Mouse (Mus musculus) gastrocnemius, adult 2 months (tissue): Measurements from ENCODE around the gene A930018P22Rik. TPM values are rescaled to one million over a fixed set of nuclear protein-coding genes. Genes with fewer than 3 reads are reported as not detected.

Experiments
- DNase-seq: peaks from one replicate; pipeline ENCODE4 v3.0.0; 2022
- H3K27ac ChIP-seq: fragments of 200-600 bp; 2 replicates; pipeline ENCODE4 v1.8.1; 2022; ENCODE audit warnings: mild to moderate bottlenecking
- H3K4me3 ChIP-seq: fragments of 200-600 bp; 2 replicates; pipeline ENCODE4 v1.8.1; 2022; ENCODE audit warnings: mild to moderate bottlenecking, moderate library complexity
- CTCF ChIP-seq: fragments of 200-600 bp; IDR thresholded peaks from 2 replicates; pipeline ENCODE4 v1.8.1; 2022; ENCODE audit warnings: antibody characterized with exemption, mild to moderate bottlenecking, moderate library complexity
- intact Hi-C: fragments of 180-260 bp; cut with DNase I; formaldehyde crosslinking; loops from one replicate; pipeline ENCODE4 v1.15.1; 2025
- total RNA-seq, 2 experiments: library from RNA; stranded (reverse); gene quantifications; 2 replicates each; pipeline ENCODE4 v1.2.3; 2021

Gene A930018P22Rik
- total RNA-seq, 2 experiments from 2014 or later: 0.39 to 0.61 TPM

DNA sequence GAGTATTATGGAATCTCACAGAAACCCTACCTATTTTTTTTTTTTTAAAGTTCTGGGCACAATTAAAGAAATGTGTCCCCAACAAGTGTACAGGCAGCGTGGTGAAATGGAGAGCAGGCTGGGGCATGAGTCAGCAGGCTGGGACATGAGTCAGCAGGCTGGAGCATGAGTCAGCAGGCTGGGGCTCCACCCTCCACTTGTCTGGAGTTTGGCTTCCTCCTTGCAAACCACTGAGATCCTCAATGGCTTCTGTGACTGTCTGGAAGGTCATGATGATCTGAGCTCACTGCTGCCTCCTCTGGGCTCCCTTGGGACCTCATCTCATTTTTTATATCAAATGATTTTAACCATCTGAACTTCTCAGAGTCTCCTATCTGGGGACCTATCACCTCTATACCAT, 23.4 kb downstream of the A930018P22Rik start:
- Histone ChIP-seq H3K27ac (no peak overlapping the region; the same call in 1 of the 2 replicates), H3K4me3 (no peak overlapping the region)
- intact Hi-C loops: no loop called here
- DNase-seq: peak; percentile 50
- TF ChIP-seq CTCF: peak; percentile 27; the same call in 1 of the 2 replicates

DNA sequence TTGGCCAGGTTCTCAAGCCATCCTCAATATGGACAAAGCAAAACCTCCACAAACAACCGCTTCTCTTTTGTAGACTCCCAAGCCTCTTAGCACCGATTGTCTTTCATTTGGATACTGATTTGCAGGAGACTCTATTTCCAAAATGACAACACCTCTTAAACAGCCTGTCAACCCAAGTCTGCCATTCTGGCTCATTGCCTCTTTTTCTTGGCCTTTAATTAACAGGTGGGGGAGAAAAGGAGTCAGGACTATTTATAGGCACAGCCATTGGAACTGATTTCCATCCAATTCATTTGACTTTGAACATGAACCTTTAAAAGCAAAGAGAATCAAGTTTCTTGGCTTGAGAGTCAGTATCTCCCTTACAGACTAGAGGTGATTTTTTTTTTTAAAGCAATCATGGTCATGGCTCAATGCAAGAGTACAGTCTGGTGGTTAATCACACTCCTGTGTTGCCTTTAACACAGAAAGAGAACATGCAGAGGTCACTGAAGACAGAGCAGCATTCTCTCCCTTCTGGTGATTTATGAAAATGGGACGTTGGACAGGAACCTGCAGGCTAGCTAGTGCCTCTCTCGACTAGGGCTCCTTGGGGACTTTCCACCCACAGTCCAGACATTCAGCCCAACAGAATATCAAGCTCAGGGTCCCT, 25.5 kb downstream of the A930018P22Rik start:
- no peak for DNase-seq
- Histone ChIP-seq H3K4me3 (no peak overlapping the region), H3K27ac (peak overlapping the region; percentile 89)
- intact Hi-C loops: no loop called here
- TF ChIP-seq CTCF: no peak

DNA sequence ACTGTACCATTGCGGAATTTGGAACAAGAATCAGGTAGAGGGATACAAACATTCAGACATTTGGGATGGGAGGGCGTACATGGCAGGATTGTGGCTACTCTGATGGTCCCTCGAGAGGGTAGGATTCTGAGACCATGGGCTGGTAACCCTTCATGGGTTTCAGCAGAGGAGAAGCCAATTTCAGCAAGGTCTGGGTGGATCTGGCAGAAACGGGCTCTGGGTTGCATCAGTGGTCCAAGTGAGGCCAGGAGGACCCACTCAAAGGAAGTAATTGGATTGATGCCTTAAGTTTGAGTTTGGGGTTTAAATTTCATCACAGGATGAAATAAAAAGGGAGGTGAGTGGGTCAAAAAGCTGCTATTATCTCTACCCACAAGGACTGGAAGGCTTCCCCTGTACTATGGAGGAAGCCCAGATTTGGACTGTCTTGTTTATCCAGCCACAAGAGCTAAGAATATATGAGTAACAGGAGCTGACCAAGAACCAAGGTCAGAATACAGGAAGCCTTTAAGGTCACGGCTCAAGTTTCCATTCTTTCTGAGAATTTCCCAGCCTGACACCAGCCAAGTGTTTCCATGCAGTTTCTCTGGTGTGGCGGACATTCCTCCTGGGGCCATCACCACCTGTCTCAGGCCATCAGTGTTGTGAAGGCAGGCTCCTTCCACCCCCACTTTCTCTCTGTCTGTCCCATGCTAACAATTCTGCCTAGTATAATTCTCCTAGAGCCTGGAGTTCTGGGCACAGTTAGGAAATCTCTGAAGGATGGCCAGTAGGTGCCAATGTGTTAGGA, 28.2 kb downstream of the A930018P22Rik start:
- intact Hi-C loops: loop anchor here (2.0 kb wide), 1 partner anchor 48 kb away; no protein-coding TSS in a partner anchor
- DNase-seq: peak; percentile 68
- TF ChIP-seq CTCF: no peak
- no peak overlapping the region for H3K4me3 ChIP-seq
- H3K27ac ChIP-seq: peak overlapping the region; percentile 89

DNA sequence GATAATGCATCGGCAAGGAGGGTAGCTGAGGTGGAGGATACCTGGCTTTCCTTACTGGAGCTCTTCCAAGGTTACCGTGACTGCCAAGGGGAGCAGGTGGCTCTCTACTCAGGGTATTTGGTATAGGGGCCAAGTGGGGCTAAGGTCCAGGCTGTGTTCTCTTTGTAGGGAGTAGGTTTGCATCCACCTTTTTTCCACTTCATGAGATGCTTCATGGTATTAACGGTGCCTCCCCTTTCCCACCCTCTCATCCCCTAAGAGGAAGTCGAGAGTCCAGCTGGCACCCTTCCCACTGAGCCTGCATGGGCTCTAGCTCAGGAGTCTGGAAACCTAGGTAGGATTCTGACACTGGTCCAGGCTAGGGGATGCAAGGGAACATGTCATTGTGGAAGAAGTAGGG, 30.8 kb downstream of the A930018P22Rik start:
- Histone ChIP-seq H3K4me3 (no peak overlapping the region), H3K27ac (peak overlapping the region; percentile 89; the same call in 1 of the 2 replicates)
- TF ChIP-seq CTCF: no peak
- DNase-seq: no peak
- intact Hi-C loops: no loop called here

DNA sequence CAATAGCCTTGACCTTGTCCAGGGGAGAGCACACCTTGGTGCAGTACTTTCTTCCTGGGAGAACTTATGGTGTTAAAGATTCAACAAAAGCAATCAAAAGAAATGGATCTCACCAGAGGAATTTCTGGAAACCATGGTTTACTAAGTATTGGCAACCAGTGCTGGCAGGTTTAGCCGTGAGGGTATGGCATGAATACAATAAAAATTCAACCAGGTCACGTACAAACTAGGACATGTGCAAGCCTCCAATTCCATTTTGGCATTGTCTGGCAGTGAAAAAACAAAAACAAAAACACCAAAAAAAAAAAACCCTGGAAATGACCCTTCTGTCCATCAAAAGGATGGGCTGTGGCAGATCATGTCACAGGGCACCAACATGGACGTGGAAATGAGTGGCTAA, 31.3 kb downstream of the A930018P22Rik start:
- no peak for DNase-seq
- intact Hi-C loops: no loop called here

DNA sequence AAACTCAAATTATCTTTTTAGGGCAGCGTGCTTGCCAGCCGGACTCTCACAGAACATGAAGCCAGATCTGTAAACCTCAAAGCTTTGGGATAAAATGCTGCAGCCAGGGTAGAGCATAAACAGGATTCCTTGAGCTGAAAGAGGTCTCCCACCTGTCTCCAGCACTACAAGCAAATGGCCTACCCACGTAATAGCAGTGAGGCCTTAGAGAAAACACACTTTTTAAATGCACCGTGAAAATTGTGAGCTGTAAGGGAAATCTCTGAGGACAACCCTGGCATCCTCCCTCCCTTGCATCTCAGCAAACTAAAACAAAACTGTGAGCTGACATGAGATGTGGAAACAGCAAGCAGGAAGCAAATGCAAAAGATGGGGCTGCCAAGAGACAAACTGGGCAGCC, 35.3 kb downstream of the A930018P22Rik start:
- TF ChIP-seq CTCF: no peak
- no peak for DNase-seq
- intact Hi-C loops: no loop called here
- no peak overlapping the region for H3K4me3 ChIP-seq
- no peak overlapping the region; the same call in 1 of the 2 replicates for H3K27ac ChIP-seq

More for the DNA sequence above, 31.3 kb downstream of the A930018P22Rik start:
- TF ChIP-seq CTCF: no peak
- Histone ChIP-seq H3K4me3 (no peak overlapping the region), H3K27ac (no peak overlapping the region)

DNA sequence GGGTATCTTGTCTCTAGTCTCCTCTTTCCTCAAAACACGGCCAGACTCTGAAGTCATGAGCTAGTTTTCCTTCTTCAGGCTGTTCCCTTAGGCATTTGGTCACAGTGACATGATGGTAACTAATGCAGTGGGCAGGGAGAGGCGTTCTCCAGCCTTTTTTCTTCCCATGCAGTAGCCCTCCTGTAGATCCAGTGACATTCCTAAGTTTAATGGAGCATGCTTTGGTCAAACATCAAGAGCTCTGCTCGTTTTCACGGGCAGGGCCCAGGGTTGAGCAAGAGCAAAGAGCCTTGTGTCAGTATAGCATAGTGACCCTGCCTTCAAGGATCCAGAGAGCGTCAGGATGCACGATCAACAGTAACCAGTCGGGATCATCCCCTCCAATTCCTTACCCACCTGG, 40.8 kb downstream of the A930018P22Rik start:
- intact Hi-C loops: no loop called here
- no peak for TF ChIP-seq CTCF
- Histone ChIP-seq H3K4me3 (no peak overlapping the region), H3K27ac (no peak overlapping the region)
- no peak for DNase-seq

DNA sequence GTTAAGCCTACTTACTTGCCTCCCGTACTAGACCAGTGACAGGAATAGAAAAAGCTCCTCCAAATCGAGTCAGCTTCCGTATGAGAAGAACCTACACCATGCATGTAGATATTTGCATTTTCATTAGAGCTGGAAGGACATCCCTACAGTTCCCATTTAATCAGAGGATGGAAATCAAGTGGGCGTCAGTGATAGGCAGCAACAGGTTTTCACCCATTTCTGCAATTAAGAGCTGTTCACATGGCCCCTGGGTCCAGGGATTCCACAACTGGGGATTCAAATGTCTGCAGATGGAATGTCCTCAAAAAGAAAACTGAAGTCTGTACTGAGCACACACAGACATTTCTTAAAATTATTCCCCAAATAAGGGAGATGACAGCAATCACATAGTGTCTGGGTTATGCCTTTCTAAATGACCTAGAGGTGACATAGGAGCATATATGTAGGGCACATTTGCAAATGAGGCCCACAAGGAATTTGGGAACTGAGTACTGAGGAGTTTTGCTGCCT, 41.5 kb downstream of the A930018P22Rik start:
- no peak for TF ChIP-seq CTCF
- Histone ChIP-seq H3K4me3 (no peak overlapping the region), H3K27ac (no peak overlapping the region)
- intact Hi-C loops: no loop called here
- no peak for DNase-seq

DNA sequence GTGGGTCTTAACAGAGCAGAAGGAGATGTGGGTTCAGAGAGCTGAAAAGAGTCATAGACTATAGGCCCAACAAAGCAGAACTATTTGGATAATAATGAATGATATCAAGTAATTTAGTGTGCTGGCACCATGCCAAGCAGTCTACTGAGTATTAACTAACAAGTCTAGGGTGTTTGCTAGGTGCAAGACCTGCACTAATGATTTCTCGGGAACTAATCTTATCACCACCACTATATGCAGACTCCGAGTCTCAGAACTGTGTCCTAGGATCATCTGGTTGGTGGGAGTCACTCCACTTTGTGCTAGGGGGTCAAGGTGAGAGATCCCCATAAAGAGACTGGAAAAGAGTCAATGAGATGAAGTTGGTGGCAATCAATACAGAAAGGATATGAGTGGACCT, 43.1 kb downstream of the A930018P22Rik start:
- no peak for DNase-seq
- intact Hi-C loops: no loop called here
- TF ChIP-seq CTCF: no peak
- no peak overlapping the region for H3K27ac ChIP-seq
- no peak overlapping the region for H3K4me3 ChIP-seq

DNA sequence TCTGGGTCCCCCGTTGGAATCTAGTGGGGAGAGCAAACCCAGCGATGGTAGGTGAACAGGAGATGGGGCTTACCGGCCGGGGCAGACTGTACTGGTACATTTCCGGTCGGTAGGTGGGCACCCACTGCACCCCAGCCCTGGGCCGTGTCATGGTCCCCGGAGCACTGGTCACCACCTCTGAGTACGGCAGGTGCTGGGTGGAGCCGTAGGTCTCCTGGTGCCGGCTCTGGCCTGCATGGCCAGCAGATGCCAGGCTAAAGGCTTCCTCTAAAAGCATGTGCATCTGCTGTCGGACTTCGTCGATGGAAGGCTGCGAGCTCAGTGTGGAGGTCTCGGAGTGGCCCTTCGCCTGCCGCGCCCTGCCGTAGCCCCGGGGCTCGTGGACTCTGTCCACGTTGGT, 45.2 kb downstream of the A930018P22Rik start:
- DNase-seq: no peak
- Histone ChIP-seq H3K27ac (no peak overlapping the region), H3K4me3 (no peak overlapping the region)
- intact Hi-C loops: no loop called here
- no peak for TF ChIP-seq CTCF

DNA sequence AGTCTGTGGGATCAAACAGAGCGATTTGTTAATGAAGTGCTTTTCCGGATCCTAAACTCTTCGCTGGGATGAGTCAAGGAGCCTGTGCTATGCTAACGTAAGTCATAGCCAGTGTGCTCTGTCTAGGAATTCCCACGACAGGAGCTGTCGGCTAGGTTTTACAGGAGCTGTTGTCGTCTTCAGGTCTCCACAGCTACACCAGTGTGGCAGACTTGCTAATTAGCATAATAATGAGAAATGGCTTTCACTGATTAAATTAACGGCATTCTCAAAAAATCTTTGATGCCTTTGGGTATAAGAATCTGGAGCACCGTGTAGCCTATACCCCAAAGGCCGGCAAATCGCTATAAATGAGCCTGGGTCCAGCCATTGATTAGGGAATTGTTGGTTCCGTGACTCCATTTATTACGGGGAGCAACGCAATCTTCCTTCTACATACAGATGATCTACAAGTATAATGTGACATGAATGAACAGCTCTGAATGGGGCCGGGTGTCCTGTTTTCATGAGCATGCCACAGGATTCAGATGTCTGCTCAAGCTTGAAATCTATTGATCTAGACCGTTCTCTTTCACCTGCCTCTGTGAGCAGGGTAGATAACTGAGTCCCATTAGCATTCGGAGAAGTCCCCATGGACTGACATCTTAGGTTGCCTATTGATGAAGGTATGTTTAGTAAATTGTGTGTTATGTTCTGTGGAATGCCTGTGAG, 45.8 kb downstream of the A930018P22Rik start:
- intact Hi-C loops: no loop called here
- Histone ChIP-seq H3K27ac (no peak overlapping the region), H3K4me3 (no peak overlapping the region)
- TF ChIP-seq CTCF: no peak
- no peak for DNase-seq

DNA sequence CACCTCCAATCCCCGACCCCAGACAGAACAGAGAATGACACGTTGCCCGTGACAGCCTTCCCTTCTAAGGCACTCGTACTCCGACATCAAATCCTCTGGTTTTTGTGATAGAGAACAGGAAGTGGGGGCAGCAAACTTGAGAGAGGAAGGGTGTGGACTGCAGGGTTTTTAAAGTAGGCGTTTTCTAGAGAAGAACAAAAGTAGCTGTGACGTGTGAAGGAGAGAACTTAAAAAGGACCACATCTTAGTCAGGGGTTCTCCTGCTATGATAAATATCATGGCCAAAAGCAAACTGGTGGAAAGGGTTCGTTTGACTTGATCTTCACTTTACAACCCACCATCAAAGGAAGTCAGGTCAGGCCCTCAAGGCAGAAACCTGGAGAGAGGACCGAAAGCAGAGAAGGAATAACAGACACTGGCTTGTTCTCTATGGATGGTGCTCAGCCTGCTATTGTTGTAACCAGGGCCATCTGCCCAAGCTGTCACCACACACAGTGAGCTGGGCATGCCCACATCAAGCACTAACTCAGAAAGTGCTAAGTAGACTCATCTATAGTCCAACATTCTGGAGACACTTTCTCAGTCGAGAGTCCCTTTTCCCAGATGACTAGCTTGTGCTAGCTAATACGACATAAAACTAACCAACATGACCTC, 50.3 kb downstream of the A930018P22Rik start:
- Histone ChIP-seq H3K27ac (no peak overlapping the region), H3K4me3 (no peak overlapping the region)
- DNase-seq: no peak
- intact Hi-C loops: no loop called here
- no peak for TF ChIP-seq CTCF
